Mouse (Mus musculus) CD4-positive, CD25-positive, alpha-beta regulatory T cell, adult 2 months (primary cell): ENCODE measurements around the gene Nr1h4.

Source experiments
- DNase-seq: peaks from one replicate; pipeline ENCODE4 v3.0.0-alpha.2; 2012; ENCODE audit warnings: low read depth, low spot score

Nr1h4 gene

DNA sequence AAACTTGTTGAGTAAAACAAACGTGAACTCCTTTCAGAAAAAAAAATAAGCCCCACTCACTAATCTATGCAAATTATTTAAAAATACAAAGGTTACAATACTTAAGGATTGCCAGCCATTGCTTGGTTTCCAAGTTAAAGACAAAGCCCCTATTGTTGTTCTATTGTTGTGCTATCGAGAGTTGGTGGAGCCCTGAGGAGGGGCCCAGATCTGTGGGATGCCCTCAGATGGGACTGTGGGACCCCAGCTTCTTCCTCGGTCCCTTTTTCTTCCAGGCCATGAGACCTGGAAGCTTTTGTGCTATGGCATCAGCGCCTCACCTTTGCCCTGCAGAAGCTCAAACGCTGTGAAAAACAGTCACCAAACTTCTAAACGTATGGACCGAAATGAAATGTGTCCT lies 51.7 kb downstream of the Nr1h4 start:
- no peak for DNase-seq

GRCm38 (mm10) chr10:89478766-89479165 lies 54.6 kb downstream of the Nr1h4 start:
- DNase-seq = no peak

DNA sequence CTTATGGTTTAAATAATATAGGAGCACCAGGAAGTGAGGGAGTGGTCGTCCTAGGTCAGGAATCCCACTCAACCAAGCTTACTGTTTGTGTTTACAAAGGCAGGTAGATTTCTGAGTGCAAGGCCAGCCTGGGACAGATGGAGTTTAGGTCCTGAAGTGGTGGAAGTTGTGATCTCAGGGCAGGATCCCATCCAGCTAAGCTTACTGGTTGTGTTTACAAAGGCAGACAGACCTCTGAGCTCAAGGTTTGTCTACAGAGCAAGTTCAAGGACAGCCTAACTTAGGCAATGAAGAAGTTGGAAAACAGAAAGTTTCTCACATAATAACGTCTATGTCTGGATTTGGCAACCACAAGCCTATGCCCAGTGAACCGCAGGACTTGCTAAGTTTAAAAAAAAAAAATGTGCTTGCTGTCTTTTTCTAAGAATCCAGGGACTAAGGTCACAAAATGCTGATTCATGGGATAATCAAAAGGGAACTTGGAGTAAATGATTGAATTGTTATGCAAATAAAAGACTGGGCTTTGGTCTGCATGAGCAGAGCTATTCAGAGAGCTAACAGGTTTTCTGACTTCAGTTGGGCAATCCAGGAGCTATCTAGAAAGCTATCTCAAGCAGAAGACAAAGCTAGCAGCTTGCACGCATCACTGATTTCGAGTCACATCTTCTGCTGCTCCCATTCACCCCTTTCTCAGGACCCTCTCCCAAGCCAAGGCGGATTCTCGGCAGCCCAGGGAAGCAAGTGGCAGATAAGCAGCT lies 62.6 kb downstream of the Nr1h4 start:
- DNase-seq = no peak

DNA sequence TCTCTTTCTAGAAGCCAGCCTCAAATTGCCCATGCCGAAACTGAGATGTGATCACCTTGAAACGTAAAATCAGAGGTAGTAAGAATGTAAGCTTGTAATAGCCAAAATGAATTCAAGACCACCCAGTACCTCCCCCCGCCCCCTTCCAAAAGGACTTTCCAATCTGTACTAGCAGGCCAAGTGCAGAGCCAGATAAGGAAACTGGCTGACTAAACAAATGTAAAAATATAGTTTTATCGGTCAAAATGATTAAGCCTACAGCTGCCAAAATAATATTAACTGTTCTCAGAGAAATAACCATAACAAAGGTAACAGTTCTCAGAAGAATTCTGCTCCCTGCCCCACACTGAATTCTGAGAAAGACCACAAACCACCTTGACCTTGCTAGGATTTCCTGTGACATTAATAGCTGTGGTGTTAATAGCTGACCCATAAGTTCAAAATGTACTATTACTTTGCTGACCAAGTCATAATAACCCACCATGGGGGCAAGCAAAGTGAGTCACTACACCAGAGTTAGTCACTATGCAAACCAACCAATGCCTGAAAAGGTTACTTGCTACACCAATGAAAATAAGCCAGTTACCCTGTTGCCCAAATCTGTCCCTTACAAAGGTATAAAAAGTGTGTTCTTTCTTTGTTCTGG lies 68.5 kb downstream of the Nr1h4 start:
- no peak for DNase-seq

DNA sequence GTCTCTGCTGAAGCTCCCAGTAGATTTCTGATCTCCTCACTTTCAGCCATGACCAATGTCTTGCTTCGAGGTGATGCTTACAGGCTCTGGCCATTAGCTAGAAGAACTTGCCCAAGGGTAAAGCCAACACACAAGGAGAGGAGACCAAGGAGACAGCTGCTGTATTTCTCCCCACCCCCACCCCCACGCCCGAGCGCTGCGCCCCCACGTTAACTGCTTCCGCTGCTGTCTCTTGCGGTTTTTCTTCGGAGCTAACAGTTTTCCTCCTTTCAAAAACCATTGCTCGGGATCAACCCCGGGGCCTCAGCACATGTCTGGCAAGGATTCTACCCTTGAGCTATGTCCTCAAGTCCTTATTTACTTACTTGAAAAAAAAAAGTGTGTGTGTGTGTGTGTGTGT lies 70.5 kb downstream of the Nr1h4 start:
- DNase-seq = peak; percentile 32

DNA sequence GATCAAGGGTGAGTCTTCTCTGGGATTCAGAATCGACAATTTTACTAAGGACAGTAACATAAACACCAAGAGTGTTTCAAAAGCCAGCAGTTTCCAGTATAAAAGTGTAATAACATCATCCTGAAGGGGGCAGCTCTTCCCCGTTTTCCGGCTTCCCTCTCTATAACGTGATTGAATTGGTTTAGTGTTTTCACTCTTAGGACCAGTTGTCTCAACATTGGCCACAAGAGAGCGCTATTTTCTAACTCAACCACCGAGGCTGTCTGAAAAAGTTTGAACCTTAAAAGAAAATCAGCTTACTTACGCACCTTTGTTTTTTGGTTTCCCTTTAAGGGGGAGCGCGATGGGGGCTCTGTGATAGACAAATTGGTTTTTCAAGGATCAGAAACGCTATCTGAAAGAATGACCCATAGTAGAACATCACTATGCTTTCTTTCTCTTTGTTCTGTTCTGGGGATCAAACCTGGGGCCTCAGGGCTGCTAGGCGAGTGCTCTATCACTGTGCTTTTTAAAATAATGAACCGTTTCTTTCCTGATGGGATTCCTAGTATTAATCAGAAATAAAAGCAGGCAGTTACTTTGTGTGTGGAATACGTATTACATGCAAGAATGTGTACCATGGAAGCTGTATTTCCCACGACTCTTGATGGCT lies 71.4 kb downstream of the Nr1h4 start:
- DNase-seq = peak; percentile 90

GRCm38 (mm10) chr10:89460972-89461371 lies 72.4 kb downstream of the Nr1h4 start:
- DNase-seq = no peak

DNA sequence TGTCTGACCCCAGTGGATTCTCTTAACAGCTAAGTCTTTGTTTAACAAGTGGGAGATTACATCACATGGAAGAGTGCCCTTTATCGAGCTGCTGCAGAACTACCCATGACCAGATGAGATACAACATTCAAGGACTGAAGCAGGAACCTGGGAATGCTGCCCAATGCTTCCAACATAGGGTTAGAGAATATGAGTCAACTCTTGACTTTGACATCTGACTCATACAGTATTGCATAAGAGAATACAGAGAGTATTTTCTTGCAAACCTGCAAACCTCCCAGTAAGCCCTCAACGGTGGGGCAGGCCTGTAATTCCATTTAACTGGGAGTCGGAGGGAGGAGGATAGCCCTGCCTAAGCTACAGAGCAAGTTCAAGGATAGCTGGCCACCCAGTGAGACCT lies 74.6 kb downstream of the Nr1h4 start:
- DNase-seq = no peak

GRCm38 (mm10) chr10:89453794-89454193 lies 79.6 kb downstream of the Nr1h4 start:
- DNase-seq = no peak

DNA sequence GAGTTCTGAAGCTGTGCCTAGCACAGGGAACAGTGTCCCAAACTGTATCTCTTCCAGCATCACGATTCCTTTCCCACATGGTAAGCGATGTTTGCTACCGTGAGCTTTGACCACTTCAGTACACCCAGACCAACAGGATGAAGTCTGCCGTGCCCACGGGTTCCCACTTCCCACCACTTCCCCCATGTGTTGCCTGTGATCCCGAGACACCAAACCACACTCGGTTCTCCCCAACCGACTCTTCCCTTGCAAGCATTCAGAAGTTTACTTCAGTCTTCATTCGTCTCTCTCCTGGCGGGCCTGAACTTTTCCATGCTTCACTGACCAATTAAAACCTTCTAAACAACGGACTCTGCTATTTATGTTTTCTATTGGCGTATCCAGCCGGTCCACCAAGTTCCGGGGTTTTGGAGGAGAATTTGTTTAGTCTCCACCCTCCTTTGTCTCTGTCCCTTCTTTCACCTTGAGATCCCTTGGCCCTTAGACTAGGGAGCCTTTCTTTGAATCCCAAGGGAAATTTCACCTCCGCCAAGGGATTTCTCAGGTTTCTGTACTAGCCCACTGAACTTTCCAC lies 80.2 kb downstream of the Nr1h4 start:
- DNase-seq = no peak

- DNase-seq = no peak
These were observed 83.0 kb downstream of the Nr1h4 start for GRCm38 (mm10) chr10:89450411-89450810.

DNA sequence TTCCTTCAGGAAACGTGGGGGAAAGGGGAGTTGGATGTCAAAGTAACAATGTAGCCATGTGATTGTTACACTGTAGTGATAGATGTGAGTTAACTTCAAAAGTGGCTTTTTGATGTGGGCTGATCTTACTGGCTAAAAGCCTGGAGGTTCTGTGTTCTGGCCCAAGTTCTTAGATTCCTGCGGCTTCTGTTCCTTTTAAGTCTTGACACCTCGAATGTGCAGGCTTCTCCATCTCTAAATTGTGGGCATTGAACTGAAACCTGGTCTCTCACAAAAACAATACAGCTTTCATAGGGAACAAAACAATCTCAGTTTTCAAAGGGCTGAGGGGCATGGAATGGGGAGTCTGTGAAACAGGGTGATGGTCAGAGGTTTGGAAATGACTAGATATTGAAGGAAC lies 89.0 kb downstream of the Nr1h4 start:
- peak; percentile 7 for DNase-seq

DNA sequence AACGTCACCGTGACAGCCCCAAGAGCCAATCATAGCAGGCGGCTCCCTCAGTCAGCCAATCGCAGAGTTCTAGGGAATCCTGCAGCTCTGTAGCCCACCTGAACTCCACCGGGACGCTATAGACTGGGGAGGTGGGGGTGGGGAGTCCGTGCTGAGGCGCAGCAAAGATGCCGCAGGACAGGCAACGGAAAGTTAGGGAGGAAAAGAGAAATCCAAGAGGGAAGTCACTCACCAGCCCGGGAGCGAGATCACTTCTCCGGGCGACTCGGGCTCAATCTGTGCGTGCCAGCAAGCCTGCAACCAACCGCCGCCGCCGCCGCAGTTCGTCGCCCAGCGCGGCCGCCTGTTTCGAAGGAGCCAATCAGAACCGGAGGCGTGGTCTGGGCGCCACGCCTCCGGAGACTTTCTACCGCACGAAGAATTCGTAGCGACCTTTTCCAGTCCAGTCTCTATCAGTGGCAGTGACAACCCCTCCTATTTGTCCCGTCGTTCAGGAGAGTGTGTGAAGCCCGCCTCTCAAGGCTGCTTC lies 89.7 kb downstream of the Nr1h4 start, which contains the start of gene Gas2l3:
TSS of gene Gas2l3 (minus strand) at position 345 of the 529 bp plus-strand sequence.
- DNase-seq = peak; percentile 90

- DNase-seq = no peak
These were observed 90.2 kb downstream of the Nr1h4 start for GRCm38 (mm10) chr10:89443115-89443622.

DNA sequence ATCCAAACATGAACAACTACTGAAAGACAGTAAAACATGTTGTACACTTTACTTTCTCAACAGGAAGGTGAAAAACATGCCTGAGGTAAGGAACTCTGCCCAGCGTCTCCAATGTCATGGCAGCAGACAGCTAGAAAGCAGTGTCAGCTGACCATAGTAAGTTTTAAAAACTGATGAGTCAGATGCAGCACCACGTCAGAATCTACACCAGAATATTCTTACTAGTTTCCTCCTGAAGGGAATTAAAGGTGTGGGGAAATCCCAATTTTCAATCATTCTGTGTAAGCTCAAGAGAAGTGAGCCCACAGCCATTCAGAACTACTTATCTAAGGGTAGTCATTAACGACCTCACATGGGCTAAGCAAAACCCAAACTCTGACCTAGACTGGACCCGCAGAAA lies 90.7 kb downstream of the Nr1h4 start:
- peak; percentile 37 for DNase-seq

DNA sequence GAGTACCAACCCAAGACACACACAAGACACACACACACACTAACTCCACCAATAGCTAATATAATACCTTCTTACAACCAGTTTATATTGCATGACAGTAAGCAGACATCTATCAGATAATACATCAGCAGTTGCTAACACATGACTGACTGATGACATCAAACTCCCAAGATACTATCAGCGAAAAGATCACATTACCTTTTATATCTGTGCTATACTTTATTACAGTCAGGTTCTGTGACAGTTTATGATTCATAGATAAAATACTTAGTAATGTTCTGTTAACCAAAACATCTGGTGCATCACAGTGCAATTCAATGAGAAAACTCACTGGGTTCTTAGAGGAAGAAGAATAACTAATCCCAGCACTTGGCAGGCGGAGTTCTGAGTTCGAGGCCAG lies 91.4 kb downstream of the Nr1h4 start:
- DNase-seq = peak; percentile 19

GRCm38 (mm10) chr10:89439380-89439779 lies 94.0 kb downstream of the Nr1h4 start:
- DNase-seq = no peak

DNA sequence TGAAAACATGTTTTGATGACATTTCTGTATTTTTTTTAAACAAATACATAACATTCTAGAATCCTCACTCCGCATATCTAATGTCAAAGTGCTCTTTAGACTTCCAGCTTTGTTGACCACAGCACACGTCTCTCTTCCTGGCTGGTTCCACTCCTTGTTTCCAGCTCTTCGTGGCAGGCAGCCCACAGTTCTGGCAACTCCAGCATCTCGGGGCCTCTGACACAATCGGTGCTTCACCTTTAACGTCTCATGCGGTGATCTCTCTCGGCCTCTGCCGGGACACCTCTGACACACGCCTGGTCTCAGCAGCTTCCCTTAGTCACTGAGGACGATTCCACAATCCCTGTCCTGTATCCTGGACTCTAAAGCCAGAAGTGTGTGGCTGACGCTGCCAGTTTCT lies 95.4 kb downstream of the Nr1h4 start:
- no peak for DNase-seq

DNA sequence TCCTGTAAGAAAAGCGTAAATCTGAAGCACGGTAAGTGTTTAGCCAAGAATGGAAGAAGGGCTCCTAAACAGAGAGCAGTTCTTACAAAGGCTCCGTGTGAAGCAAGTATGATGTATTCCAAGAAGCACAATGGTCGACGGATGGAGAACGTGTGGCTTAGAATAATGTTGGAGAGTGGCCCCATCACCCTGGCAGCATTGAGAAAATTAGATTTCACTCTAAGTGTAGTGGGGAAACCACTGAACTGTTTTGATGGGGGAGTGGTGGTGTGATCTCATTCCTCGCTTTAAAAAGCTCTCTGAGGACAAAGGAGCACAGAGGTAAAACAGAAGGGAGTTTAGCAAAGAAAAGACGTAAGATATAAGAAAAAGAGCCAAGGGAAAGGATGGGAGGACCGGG lies 95.9 kb downstream of the Nr1h4 start:
- no peak for DNase-seq

GRCm38 (mm10) chr10:89435920-89436319 lies 97.5 kb downstream of the Nr1h4 start:
- no peak for DNase-seq

DNA sequence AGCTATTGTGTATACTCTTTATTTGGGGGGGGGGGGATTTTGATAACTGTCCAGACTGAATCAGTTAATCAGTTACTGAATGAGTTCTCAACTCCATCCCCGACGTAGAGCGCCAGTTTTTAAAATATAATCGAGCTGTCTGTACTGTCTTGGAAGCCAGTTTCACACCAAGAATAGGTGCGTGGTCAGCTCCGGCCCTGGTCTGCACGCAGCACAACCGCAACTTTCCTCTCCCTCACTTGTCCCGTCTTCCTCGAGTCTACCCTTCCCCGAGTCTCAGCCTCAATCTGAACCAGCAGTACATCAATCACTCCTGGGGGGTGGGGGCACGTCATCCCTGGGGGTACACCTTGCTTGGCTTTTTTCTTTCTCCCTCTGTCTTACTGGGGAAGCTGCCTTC lies 98.0 kb downstream of the Nr1h4 start:
- DNase-seq = no peak
